Mouse (Mus musculus) lung, embryonic 16.5 days (tissue): ENCODE measurements around the gene Bpgm. TPM values are rescaled to one million over a fixed set of nuclear protein-coding genes. Genes with fewer than 3 reads are reported as not detected.

Experiments
- ATAC-seq: fragments of 200-750 bp; cut with Nextera tagmentation; 2 replicates; pipeline ENCODE4 v1.8.0; 2017; ENCODE audit warnings: low read depth, mild to moderate bottlenecking, moderate library complexity
- H3K27ac ChIP-seq: fragments of 300-500 bp; sonication (generic); 2 replicates; pipeline ENCODE4 v1.5.1; 2014; ENCODE audit warnings: mild to moderate bottlenecking, control low read depth, low read length
- H3K27me3 ChIP-seq: fragments of 300-500 bp; sonication (generic); 2 replicates; pipeline ENCODE4 v1.6.1; 2014; ENCODE audit warnings: low read depth, low read length, mixed read lengths; ENCODE audit not compliant: control insufficient read depth, insufficient read depth
- H3K36me3 ChIP-seq: fragments of 300-500 bp; sonication (generic); 2 replicates; pipeline ENCODE4 v1.6.1; 2014; ENCODE audit warnings: low read length; ENCODE audit not compliant: control insufficient read depth, insufficient read depth
- H3K4me1 ChIP-seq: fragments of 300-500 bp; sonication (generic); replicated peaks from 2 replicates; pipeline ENCODE4 v1.6.1; 2014; ENCODE audit warnings: low read length, mixed read lengths; ENCODE audit not compliant: control insufficient read depth, insufficient read depth
- H3K4me2 ChIP-seq: fragments of 300-500 bp; sonication (generic); 2 replicates; pipeline ENCODE4 v1.6.1; 2014; ENCODE audit warnings: low read depth, low read length, control low read depth
- H3K4me3 ChIP-seq: fragments of 300-500 bp; sonication (generic); 2 replicates; pipeline ENCODE4 v1.5.1; 2014; ENCODE audit warnings: mild to moderate bottlenecking, low read length, control low read depth
- H3K9ac ChIP-seq: fragments of 300-500 bp; sonication (generic); 2 replicates; pipeline ENCODE4 v1.6.1; 2014; ENCODE audit warnings: low read length, control low read depth
- H3K9me3 ChIP-seq: fragments of 300-500 bp; sonication (generic); 2 replicates; pipeline ENCODE4 v1.6.1; 2016; ENCODE audit warnings: low read length; ENCODE audit not compliant: control insufficient read depth
- WGBS: fragments of 180-500 bp; shearing (Covaris S2); extraction: QIAGEN DNeasy Blood & Tissue Kit; methylation state at CpG from one replicate; pipeline ENCODE4 v1.1.7; 2014; 5-methylcytosine and 5-hydroxymethylcytosine counted together
- polyA plus RNA-seq: library from polyadenylated mRNA; unstranded; fragments of >200 nt; fragmentation: Nextera tagmentation; extraction: Ambion mirVana; gene quantifications from 2 replicates; pipeline ENCODE4 v1.2.1, GENCODE M21; 2015

The Bpgm gene
- 65.1 and 69.4 TPM in 2 replicates for polyA plus RNA-seq

- peak within 1 kb of the TSS; percentile 53; the same call in 1 of the 2 replicates for H3K27ac ChIP-seq
- H3K9ac ChIP-seq: peak within 1 kb of the TSS; percentile 72
- H3K36me3 ChIP-seq: no peaks in the 10 kb centered on the region
- peaks cover 27% of the 10 kb centered on the region for H3K4me1 ChIP-seq
- ATAC-seq: peak; percentile 97
- H3K27me3 ChIP-seq: no peaks in the 10 kb centered on the region
- H3K9me3 ChIP-seq: no peaks in the 10 kb centered on the region
- peak within 1 kb of the TSS; percentile 80 for H3K4me2 ChIP-seq
- WGBS: under 1% methylated on average over 35 of the region's 35 CpGs
- H3K4me3 ChIP-seq: peak within 1 kb of the TSS; percentile 68
Measured at GRCm38 (mm10) chr6:34475974-34476794, at the start of gene Bpgm. Bpgm (plus strand) TSS chr6:34476207.

- Histone ChIP-seq H3K9me3 (no peaks in the 10 kb centered on the region), H3K4me3 (no peak overlapping the region), H3K4me1 (no peaks in the 10 kb centered on the region), H3K4me2 (no peak overlapping the region), H3K27ac (no peak overlapping the region), H3K36me3 (no peaks in the 10 kb centered on the region), H3K9ac (no peak overlapping the region), H3K27me3 (no peaks in the 10 kb centered on the region)
- ATAC-seq: no peak
- 50% methylated on average over 2 of the region's 2 CpGs for WGBS
Measured at GRCm38 (mm10) chr6:34439006-34439405, 37.0 kb upstream of the Bpgm start.

- Histone ChIP-seq H3K4me1 (no peaks in the 10 kb centered on the region), H3K4me2 (no peak overlapping the region), H3K36me3 (no peaks in the 10 kb centered on the region), H3K9me3 (no peaks in the 10 kb centered on the region), H3K9ac (no peak overlapping the region), H3K27ac (no peak overlapping the region), H3K27me3 (no peaks in the 10 kb centered on the region), H3K4me3 (no peak overlapping the region)
- 53% methylated on average over 9 of the region's 9 CpGs for WGBS
- ATAC-seq: no peak
Measured at GRCm38 (mm10) chr6:34441556-34442257, 34.3 kb upstream of the Bpgm start.

GRCm38 (mm10) chr6:34443791-34444190 is 32.2 kb upstream of the Bpgm start:
- Histone ChIP-seq H3K4me3 (no peak overlapping the region), H3K27me3 (no peaks in the 10 kb centered on the region), H3K4me1 (no peaks in the 10 kb centered on the region), H3K9ac (no peak overlapping the region), H3K4me2 (no peak overlapping the region), H3K9me3 (no peaks in the 10 kb centered on the region), H3K27ac (no peak overlapping the region), H3K36me3 (no peaks in the 10 kb centered on the region)
- ATAC-seq: no peak
- 67% methylated on average over 2 of the region's 2 CpGs for WGBS

GRCm38 (mm10) chr6:34447961-34448360 is 28.0 kb upstream of the Bpgm start:
- H3K4me2 ChIP-seq: no peak overlapping the region
- H3K4me1 ChIP-seq: no peaks in the 10 kb centered on the region
- no peak overlapping the region for H3K27ac ChIP-seq

GRCm38 (mm10) chr6:34448696-34449095 is 27.3 kb upstream of the Bpgm start:
- WGBS: 66% methylated on average over 1 of the region's 1 CpGs
- ATAC-seq: no peak
- no peak overlapping the region for H3K4me2 ChIP-seq
- H3K9me3 ChIP-seq: no peaks in the 10 kb centered on the region
- no peak overlapping the region for H3K27ac ChIP-seq
- no peak overlapping the region for H3K4me3 ChIP-seq
- H3K4me1 ChIP-seq: no peaks in the 10 kb centered on the region
- no peak overlapping the region for H3K9ac ChIP-seq
- no peaks in the 10 kb centered on the region for H3K27me3 ChIP-seq
- no peaks in the 10 kb centered on the region for H3K36me3 ChIP-seq

More at GRCm38 (mm10) chr6:34447961-34448360, 28.0 kb upstream of the Bpgm start:
- Histone ChIP-seq H3K9me3 (no peaks in the 10 kb centered on the region), H3K9ac (no peak overlapping the region), H3K4me3 (no peak overlapping the region), H3K27me3 (no peaks in the 10 kb centered on the region), H3K36me3 (no peaks in the 10 kb centered on the region)
- peak; percentile 65; the same call in 1 of the 2 replicates for ATAC-seq
- 5% methylated on average over 2 of the region's 2 CpGs for WGBS

GRCm38 (mm10) chr6:34452963-34453770 is 22.8 kb upstream of the Bpgm start:
- no peak for ATAC-seq
- 39% methylated on average over 7 of the region's 7 CpGs for WGBS

GRCm38 (mm10) chr6:34459456-34459855 is 16.6 kb upstream of the Bpgm start:
- ATAC-seq: no peak
- Histone ChIP-seq H3K27me3 (no peaks in the 10 kb centered on the region; the same call in 1 of the 2 replicates), H3K9ac (no peak overlapping the region), H3K4me1 (no peaks in the 10 kb centered on the region), H3K4me2 (no peak overlapping the region), H3K27ac (no peak overlapping the region), H3K9me3 (no peaks in the 10 kb centered on the region), H3K36me3 (no peaks in the 10 kb centered on the region), H3K4me3 (no peak overlapping the region)

More at GRCm38 (mm10) chr6:34452963-34453770, 22.8 kb upstream of the Bpgm start:
- Histone ChIP-seq H3K4me2 (no peak overlapping the region), H3K36me3 (no peaks in the 10 kb centered on the region), H3K27me3 (no peaks in the 10 kb centered on the region; the same call in 1 of the 2 replicates), H3K27ac (no peak overlapping the region), H3K9me3 (no peaks in the 10 kb centered on the region), H3K9ac (no peak overlapping the region), H3K4me3 (no peak overlapping the region), H3K4me1 (no peaks in the 10 kb centered on the region)

GRCm38 (mm10) chr6:34460651-34461050 is 15.4 kb upstream of the Bpgm start:
- H3K27ac ChIP-seq: no peak overlapping the region
- 29% methylated on average over 4 of the region's 4 CpGs for WGBS
- H3K36me3 ChIP-seq: no peaks in the 10 kb centered on the region
- no peaks in the 10 kb centered on the region for H3K9me3 ChIP-seq
- no peaks in the 10 kb centered on the region for H3K4me1 ChIP-seq
- H3K9ac ChIP-seq: no peak overlapping the region
- no peaks in the 10 kb centered on the region; the same call in 1 of the 2 replicates for H3K27me3 ChIP-seq
- no peak overlapping the region for H3K4me2 ChIP-seq
- ATAC-seq: no peak
- H3K4me3 ChIP-seq: no peak overlapping the region
